Comparison of ENCODE assay signal across 7 mouse cellular contexts in genomic region chr19:53902739-53903487, GRCm38 (mm10). TPM values are rescaled to one million over a fixed set of nuclear protein-coding genes. Genes with fewer than 3 reads are reported as not detected.
DNase-seq lines count a peak whose midpoint lies in the region; ATAC-seq and TF ChIP-seq lines count a peak whose summit lies in the region.

No protein-coding gene starts in this region.

- H3K4me3 ChIP-seq in embryonic facial prominence, embryonic 12.5 days: peak overlapping the region; percentile 98
- peak overlapping the region; percentile 70 for H3K4me3 ChIP-seq in heart, adult 2 months
- H3K4me3 ChIP-seq in limb, embryonic 13.5 days: peak overlapping the region; percentile 97
- H3K4me3 ChIP-seq in midbrain, embryonic 16.5 days (ENCODE audit: low read depth, low read length): peak overlapping the region; percentile 95

- peak overlapping the region; percentile 65 for H3K4me2 ChIP-seq in embryonic facial prominence, embryonic 12.5 days (replicated peaks)
- H3K4me2 ChIP-seq in limb, embryonic 13.5 days (replicated peaks): peak overlapping the region; percentile 73
- peak overlapping the region; percentile 82 for H3K4me2 ChIP-seq in midbrain, embryonic 16.5 days (ENCODE audit: low read length)

- H3K9ac ChIP-seq in embryonic facial prominence, embryonic 12.5 days: peak overlapping the region; percentile 93
- H3K9ac ChIP-seq in heart, adult 2 months (ENCODE audit: low read depth, low read length): peak overlapping the region; percentile 99
- peak overlapping the region; percentile 95 for H3K9ac ChIP-seq in limb, embryonic 13.5 days
- H3K9ac ChIP-seq in midbrain, embryonic 16.5 days (ENCODE audit: low read depth, low read length): peak overlapping the region; percentile 81

- under 1% methylated on average over 58 of the region's 61 CpGs for WGBS in embryonic facial prominence, embryonic 12.5 days
- under 1% methylated on average over 61 of the region's 61 CpGs for WGBS in heart, adult 2 months
- under 1% methylated on average over 61 of the region's 61 CpGs for WGBS in limb, embryonic 13.5 days
- 0% methylated on average over 46 of the region's 61 CpGs for WGBS in midbrain, embryonic 16.5 days

- H3K36me3 ChIP-seq in embryonic facial prominence, embryonic 12.5 days: no peaks in the 10 kb centered on the region
- no peaks in the 10 kb centered on the region for H3K36me3 ChIP-seq in heart, adult 2 months (ENCODE audit: control insufficient read depth, insufficient read depth, low read length)
- no peaks in the 10 kb centered on the region for H3K36me3 ChIP-seq in limb, embryonic 13.5 days
- no peaks in the 10 kb centered on the region for H3K36me3 ChIP-seq in midbrain, embryonic 16.5 days (ENCODE audit: control insufficient read depth, insufficient read depth, low read length)

- DNase-seq in adrenal gland, postnatal 25 days: peak; percentile 96
- DNase-seq in heart, adult 2 months: peak; percentile 92 to 97
- peak; percentile 95 to 96 for DNase-seq in kidney, adult 8-10 months
- DNase-seq in spleen, postnatal 10 days (ENCODE audit: low spot score in 2 of 2): peak; percentile 89 to 95

- peak; percentile 98 for ATAC-seq in embryonic facial prominence, embryonic 12.5 days (ENCODE audit: insufficient number of reproducible peaks, insufficient read depth, low FRiP score, low TSS enrichment)
- peak; percentile 98 for ATAC-seq in limb, embryonic 13.5 days (ENCODE audit: low FRiP score, low read depth)
- peak; percentile 99 for ATAC-seq in midbrain, embryonic 16.5 days

- H3K4me1 ChIP-seq in embryonic facial prominence, embryonic 12.5 days: peaks cover 25% of the 10 kb centered on the region
- peaks cover 18% of the 10 kb centered on the region for H3K4me1 ChIP-seq in heart, adult 2 months (ENCODE audit: control insufficient read depth, insufficient read depth, low read length)
- peaks cover 60% of the 10 kb centered on the region for H3K4me1 ChIP-seq in limb, embryonic 13.5 days
- H3K4me1 ChIP-seq in midbrain, embryonic 16.5 days (ENCODE audit: control insufficient read depth, insufficient read depth, low read length): peaks cover 25% of the 10 kb centered on the region

- H3K27me3 ChIP-seq in embryonic facial prominence, embryonic 12.5 days: no peaks in the 10 kb centered on the region
- H3K27me3 ChIP-seq in heart, adult 2 months (ENCODE audit: control insufficient read depth, insufficient read depth, low read length): no peaks in the 10 kb centered on the region
- no peaks in the 10 kb centered on the region for H3K27me3 ChIP-seq in limb, embryonic 13.5 days
- H3K27me3 ChIP-seq in midbrain, embryonic 16.5 days (ENCODE audit: control insufficient read depth, insufficient read depth, low read depth, low read length): no peaks in the 10 kb centered on the region; the same call in 1 of the 2 replicates

- H3K9me3 ChIP-seq in embryonic facial prominence, embryonic 12.5 days: no peaks in the 10 kb centered on the region
- no peaks in the 10 kb centered on the region for H3K9me3 ChIP-seq in limb, embryonic 13.5 days
- no peaks in the 10 kb centered on the region for H3K9me3 ChIP-seq in midbrain, embryonic 16.5 days (replicated peaks; ENCODE audit: control insufficient read depth, low read length, poor library complexity, severe bottlenecking)

- TF ChIP-seq EP300 in heart, adult 2 months (IDR thresholded peaks at IDR 0.05; ENCODE audit: insufficient read depth, low read depth, low read length): peak; percentile 32; the same call in 1 of the 2 replicates

- no peak for TF ChIP-seq CTCF in heart, adult 2 months (IDR thresholded peaks at IDR 0.05)

- intact Hi-C loops in heart, adult 2 months (cut with DNase I): loop anchor here (2.0 to 10.0 kb wide), 4 partner anchors 40 to 258 kb away; no protein-coding TSS in a partner anchor

- peak overlapping the region; percentile 92 for H3K27ac ChIP-seq in embryonic facial prominence, embryonic 12.5 days
- H3K27ac ChIP-seq in heart, adult 2 months: peak overlapping the region; percentile 99
- H3K27ac ChIP-seq in limb, embryonic 13.5 days: peak overlapping the region; percentile 90
- H3K27ac ChIP-seq in midbrain, embryonic 16.5 days (ENCODE audit: low read length): peak overlapping the region; percentile 93

- peaks cover 5% of the 10 kb centered on the region; the same call in 1 of the 2 replicates for H3K79me2 ChIP-seq in heart, adult 2 months (replicated peaks; ENCODE audit: control insufficient read depth, insufficient read depth, low read length)

- TF ChIP-seq POLR2A in heart, adult 2 months (IDR thresholded peaks at IDR 0.05; ENCODE audit: insufficient read depth, low read depth, low read length): peak; percentile 75

RNA-seq across cellular contexts. Expression of gene Pdcd4, which starts 10.9 kb away (rescaled TPM):
- 112 and 144 TPM in 2 replicates for total RNA-seq in adrenal gland, postnatal 25 days (2021)
- polyA plus RNA-seq in embryonic facial prominence, embryonic 12.5 days (2016; fragmentation: Nextera tagmentation; extraction: Ambion mirVana): 114 and 129 TPM in 2 replicates
- 10 to 100 TPM; 21.1 to 22.9 TPM for total RNA-seq in heart, adult 2 months (2021)
- 4.2 and 8.0 TPM in 2 replicates for polyA plus RNA-seq in heart, adult 2 months (2012; rRNA removed)
- polyA plus RNA-seq in limb, embryonic 13.5 days (2015; fragmentation: Nextera tagmentation; extraction: Ambion mirVana): 119 and 120 TPM in 2 replicates
- polyA plus RNA-seq in midbrain, embryonic 16.5 days (2015; fragmentation: Nextera tagmentation; extraction: Ambion mirVana): 65.1 and 69.8 TPM in 2 replicates

RNA-seq across cellular contexts. Expression of gene Shoc2, which starts 41.2 kb away (rescaled TPM):
- 48.5 and 53.0 TPM in 2 replicates for total RNA-seq in adrenal gland, postnatal 25 days (2021)
- 55.2 and 57.0 TPM in 2 replicates for polyA plus RNA-seq in embryonic facial prominence, embryonic 12.5 days (2016; fragmentation: Nextera tagmentation; extraction: Ambion mirVana)
- 10 to 100 TPM; 25.4 to 26.1 TPM for total RNA-seq in heart, adult 2 months (2021)
- polyA plus RNA-seq in heart, adult 2 months (2012; rRNA removed): 12.3 and 34.2 TPM in 2 replicates
- 39.1 and 46.6 TPM in 2 replicates for polyA plus RNA-seq in limb, embryonic 13.5 days (2015; fragmentation: Nextera tagmentation; extraction: Ambion mirVana)
- 60.8 and 63.0 TPM in 2 replicates for polyA plus RNA-seq in midbrain, embryonic 16.5 days (2015; fragmentation: Nextera tagmentation; extraction: Ambion mirVana)

RNA-seq across cellular contexts. Expression of gene Bbip1, which starts 41.5 kb away (rescaled TPM):
- 29.3 and 30.2 TPM in 2 replicates for total RNA-seq in adrenal gland, postnatal 25 days (2021)
- polyA plus RNA-seq in embryonic facial prominence, embryonic 12.5 days (2016; fragmentation: Nextera tagmentation; extraction: Ambion mirVana): 88.3 and 90.6 TPM in 2 replicates
- 10 to 100 TPM; 34.5 to 35.4 TPM for total RNA-seq in heart, adult 2 months (2021)
- 12.4 and 26.1 TPM in 2 replicates for polyA plus RNA-seq in heart, adult 2 months (2012; rRNA removed)
- polyA plus RNA-seq in limb, embryonic 13.5 days (2015; fragmentation: Nextera tagmentation; extraction: Ambion mirVana): 81.4 and 83.3 TPM in 2 replicates
- polyA plus RNA-seq in midbrain, embryonic 16.5 days (2015; fragmentation: Nextera tagmentation; extraction: Ambion mirVana): 135 and 152 TPM in 2 replicates

Comparison
In these comparisons a context has a peak if more than half of its experiments do, and no peak if none do; other contexts are left out.
1. Peak in every context shown above with its lines: DNase-seq, ATAC-seq, H3K4me3 ChIP-seq and H3K27ac ChIP-seq.